Mouse (Mus musculus) C2C12 (cell line): Measurements from ENCODE around the gene Gadl1. TPM values are rescaled to one million over a fixed set of nuclear protein-coding genes. Genes with fewer than 3 reads are reported as not detected.

Experiments
- H3K27me3 ChIP-seq: one replicate; pipeline ENCODE4 v1.6.1; 2011; ENCODE audit not compliant: control insufficient read depth, insufficient read depth, insufficient read length
- H3K36me3 ChIP-seq: one replicate; pipeline ENCODE4 v1.6.1; 2011; ENCODE audit not compliant: control insufficient read depth, insufficient read depth
- H3K4me3 ChIP-seq: one replicate; pipeline ENCODE4 v1.5.1; 2011; ENCODE audit warnings: mild to moderate bottlenecking, control low read depth; ENCODE audit not compliant: poor library complexity, insufficient read depth, severe bottlenecking
- H3K79me2 ChIP-seq: one replicate; pipeline ENCODE4 v1.6.1; 2011; ENCODE audit not compliant: control insufficient read depth, insufficient read depth
- H3K79me3 ChIP-seq: one replicate; pipeline ENCODE4 v1.6.1; 2011; ENCODE audit warnings: low read depth, control low read depth
- H3ac ChIP-seq: one replicate; pipeline ENCODE3; 2011; ENCODE audit warnings: low read depth; ENCODE audit not compliant: control insufficient read depth, insufficient read length
- CEBPB ChIP-seq: IDR thresholded peaks from one replicate; pipeline ENCODE4 v1.6.1; 2011; ENCODE audit warnings: low read depth, mild to moderate bottlenecking, control low read depth, moderate library complexity
- CTCF ChIP-seq: IDR thresholded peaks from one replicate; pipeline ENCODE4 v1.5.1; 2011; ENCODE audit not compliant: control insufficient read depth, insufficient read depth, insufficient read length
- FOSL1 ChIP-seq: IDR thresholded peaks from one replicate; pipeline ENCODE4 v1.8.0; 2011; ENCODE audit warnings: mild to moderate bottlenecking, low read length; ENCODE audit not compliant: poor library complexity, insufficient read depth, severe bottlenecking
- MAX ChIP-seq: IDR thresholded peaks from one replicate; pipeline ENCODE4 v1.6.1; 2011; ENCODE audit warnings: mild to moderate bottlenecking, control low read depth
- MYOD1 ChIP-seq: IDR thresholded peaks from one replicate; pipeline ENCODE4 v1.6.1; 2011; ENCODE audit warnings: low read depth; ENCODE audit not compliant: control insufficient read depth, insufficient read length
- MYOG ChIP-seq: IDR thresholded peaks from one replicate; pipeline ENCODE4 v1.6.1; 2011; ENCODE audit not compliant: control insufficient read depth, insufficient read length; ENCODE audit errors: extremely low read depth
- USF1 ChIP-seq: IDR thresholded peaks from one replicate; pipeline ENCODE4 v1.6.1; 2011; ENCODE audit warnings: low read depth, mild to moderate bottlenecking, control low read depth, moderate library complexity
- polyA plus RNA-seq: library from polyadenylated mRNA; unstranded; fragments of >200 nt; fragmentation: generic; extraction: Trizol; gene quantifications from one replicate; pipeline ENCODE4 v1.2.1, GENCODE M21; 2012; ENCODE audit warnings: missing spikeins

The Gadl1 gene
- polyA plus RNA-seq, 1 experiment: 0.89 TPM

- H3K79me2 ChIP-seq: no peaks in the 10 kb centered on the region
- TF ChIP-seq USF1 (no peak), MAX (no peak), CEBPB (no peak), MYOG (no peak), CTCF (no peak), FOSL1 (no peak), MYOD1 (no peak)
- H3K27me3 ChIP-seq: no peaks in the 10 kb centered on the region
- H3ac ChIP-seq: no peak overlapping the region
- H3K79me3 ChIP-seq: no peaks in the 10 kb centered on the region
- peaks cover 30% of the 10 kb centered on the region for H3K36me3 ChIP-seq
- H3K4me3 ChIP-seq: no peak overlapping the region
These were observed 192.6 kb downstream of the Gadl1 start for GRCm38 (mm10) chr9:116101842-116102241.

- Histone ChIP-seq H3K27me3 (no peaks in the 10 kb centered on the region), H3ac (no peak overlapping the region), H3K36me3 (peaks cover 46% of the 10 kb centered on the region), H3K4me3 (no peak overlapping the region), H3K79me2 (no peaks in the 10 kb centered on the region), H3K79me3 (no peaks in the 10 kb centered on the region)
- no peak for TF ChIP-seq CTCF
- no peak for TF ChIP-seq FOSL1
- no peak for TF ChIP-seq CEBPB
- TF ChIP-seq MYOG: no peak
- TF ChIP-seq MYOD1: no peak
- TF ChIP-seq MAX: no peak
- TF ChIP-seq USF1: no peak
These were observed 195.5 kb downstream of the Gadl1 start for GRCm38 (mm10) chr9:116104770-116105169.

- Histone ChIP-seq H3K4me3 (no peak overlapping the region), H3K79me2 (no peaks in the 10 kb centered on the region), H3K79me3 (no peaks in the 10 kb centered on the region), H3K27me3 (no peaks in the 10 kb centered on the region), H3ac (no peak overlapping the region), H3K36me3 (peaks cover 33% of the 10 kb centered on the region)
- TF ChIP-seq CEBPB (no peak), FOSL1 (no peak), USF1 (no peak), MYOD1 (no peak), MAX (no peak), MYOG (no peak), CTCF (no peak)
These were observed 199.5 kb downstream of the Gadl1 start for GRCm38 (mm10) chr9:116108729-116109128.

- H3K79me3 ChIP-seq: no peaks in the 10 kb centered on the region
- TF ChIP-seq MYOG (no peak), CTCF (no peak)
- no peaks in the 10 kb centered on the region for H3K79me2 ChIP-seq
- H3K36me3 ChIP-seq: peaks cover 25% of the 10 kb centered on the region
- no peaks in the 10 kb centered on the region for H3K27me3 ChIP-seq
- no peak overlapping the region for H3ac ChIP-seq
- H3K4me3 ChIP-seq: no peak overlapping the region
These were observed 202.1 kb downstream of the Gadl1 start for GRCm38 (mm10) chr9:116111149-116111970.

GRCm38 (mm10) chr9:116114339-116114738 lies 205.1 kb downstream of the Gadl1 start:
- TF ChIP-seq FOSL1: no peak
- TF ChIP-seq MAX: no peak
- TF ChIP-seq MYOG: no peak
- TF ChIP-seq MYOD1: no peak
- no peak for TF ChIP-seq CTCF
- TF ChIP-seq USF1: no peak
- no peak for TF ChIP-seq CEBPB
- Histone ChIP-seq H3K4me3 (no peak overlapping the region), H3K36me3 (peaks cover 5% of the 10 kb centered on the region), H3K79me2 (no peaks in the 10 kb centered on the region), H3K79me3 (no peaks in the 10 kb centered on the region), H3ac (no peak overlapping the region), H3K27me3 (no peaks in the 10 kb centered on the region)

- Histone ChIP-seq H3K4me3 (no peak overlapping the region), H3ac (no peak overlapping the region), H3K79me2 (no peaks in the 10 kb centered on the region), H3K27me3 (no peaks in the 10 kb centered on the region), H3K36me3 (no peaks in the 10 kb centered on the region), H3K79me3 (no peaks in the 10 kb centered on the region)
- TF ChIP-seq MYOG (no peak), MAX (no peak), FOSL1 (no peak), CTCF (no peak), USF1 (no peak), CEBPB (no peak), MYOD1 (no peak)
These were observed 206.6 kb downstream of the Gadl1 start for GRCm38 (mm10) chr9:116115875-116116274.
